Mouse (Mus musculus) T-cell, adult 2 months (primary cell): ENCODE measurements around the gene Ppa2.

ENCODE experiments used
- DNase-seq: peaks from one replicate; pipeline ENCODE4 v3.0.0; 2022; ENCODE audit warnings: low spot score

Gene Ppa2

GRCm38 (mm10) chr3:133309954-133310808 lies at the start of gene Ppa2:
Ppa2 (plus strand) TSS chr3:133310110.
- DNase-seq, result peak; percentile 87

GRCm38 (mm10) chr3:133271887-133272286 lies 38.0 kb upstream of the Ppa2 start:
- peak; percentile 5 for DNase-seq

- no peak for DNase-seq
Measured at GRCm38 (mm10) chr3:133284587-133284986, 25.3 kb upstream of the Ppa2 start.

GRCm38 (mm10) chr3:133288795-133289194 lies 21.1 kb upstream of the Ppa2 start:
- no peak for DNase-seq

- DNase-seq, result no peak
Measured at GRCm38 (mm10) chr3:133304328-133304727, 5.6 kb upstream of the Ppa2 start.

- DNase-seq, result no peak
Measured at GRCm38 (mm10) chr3:133308361-133308760, 1.5 kb upstream of the Ppa2 start.

- DNase-seq, result no peak
Measured at GRCm38 (mm10) chr3:133309359-133309758, 551 bp upstream of the Ppa2 start.

GRCm38 (mm10) chr3:133310809-133311179 lies 884 bp downstream of the Ppa2 start:
- DNase-seq, result no peak

GRCm38 (mm10) chr3:133312331-133312730 lies 2.4 kb downstream of the Ppa2 start:
- DNase-seq, result no peak

- no peak for DNase-seq
Measured at GRCm38 (mm10) chr3:133312850-133313249, 2.9 kb downstream of the Ppa2 start.

GRCm38 (mm10) chr3:133313491-133314199 lies 3.7 kb downstream of the Ppa2 start:
- no peak for DNase-seq

GRCm38 (mm10) chr3:133314475-133314874 lies 4.6 kb downstream of the Ppa2 start:
- peak; percentile 72 for DNase-seq

- DNase-seq, result no peak
Measured at GRCm38 (mm10) chr3:133315011-133315410, 5.1 kb downstream of the Ppa2 start.

- DNase-seq, result no peak
Measured at GRCm38 (mm10) chr3:133315647-133316046, 5.7 kb downstream of the Ppa2 start.

- DNase-seq, result no peak
Measured at GRCm38 (mm10) chr3:133317845-133318244, 7.9 kb downstream of the Ppa2 start.

GRCm38 (mm10) chr3:133318596-133318995 lies 8.7 kb downstream of the Ppa2 start:
- DNase-seq, result no peak

GRCm38 (mm10) chr3:133319795-133320194 lies 9.9 kb downstream of the Ppa2 start:
- no peak for DNase-seq

GRCm38 (mm10) chr3:133320313-133320712 lies 10.4 kb downstream of the Ppa2 start:
- no peak for DNase-seq

GRCm38 (mm10) chr3:133321928-133322327 lies 12.0 kb downstream of the Ppa2 start:
- DNase-seq, result no peak

GRCm38 (mm10) chr3:133322552-133322951 lies 12.6 kb downstream of the Ppa2 start:
- DNase-seq, result peak; percentile 23

GRCm38 (mm10) chr3:133325135-133325534 lies 15.2 kb downstream of the Ppa2 start:
- no peak for DNase-seq

- peak; percentile 22 for DNase-seq
Measured at GRCm38 (mm10) chr3:133328551-133328950, 18.6 kb downstream of the Ppa2 start.

- DNase-seq, result no peak
Measured at GRCm38 (mm10) chr3:133329406-133329805, 19.5 kb downstream of the Ppa2 start.
